Comparison of ENCODE assay signal across 8 mouse cellular contexts in genomic region chr8:70698310-70699109, GRCm38 (mm10). TPM values are rescaled to one million over a fixed set of nuclear protein-coding genes. Genes with fewer than 3 reads are reported as not detected.
DNase-seq lines count a peak whose midpoint lies in the region; ATAC-seq and TF ChIP-seq lines count a peak whose summit lies in the region.

TSS of gene Jund (plus strand) at chr8:70698949.

- WGBS in forebrain, embryonic 12.5 days, result 1% methylated on average over 68 of the region's 69 CpGs
- WGBS in heart, postnatal 0 days, result under 1% methylated on average over 64 of the region's 69 CpGs
- WGBS in liver, embryonic 16.5 days (ENCODE audit: insufficient replicate concordance), result under 1% methylated on average over 64 of the region's 69 CpGs
- under 1% methylated on average over 69 of the region's 69 CpGs for WGBS in neural tube, embryonic 13.5 days

- TF ChIP-seq CTCF in CH12.LX (conservative IDR thresholded peaks at IDR 0.05 in 1 of 2, IDR thresholded peaks at IDR 0.05 in 1 of 2; ENCODE audit: low read depth in 2 of 2, low read length in 2 of 2), result no peak
- 0 out of 2 replicates have a peak, but pooled peaks have one; percentile 6 for TF ChIP-seq CTCF in heart, postnatal 0 days (IDR thresholded peaks at IDR 0.05; ENCODE audit: low read depth)
- 0 out of 2 replicates have a peak, but pooled peaks have one; percentile 1 for TF ChIP-seq CTCF in testis, adult 2 months (IDR thresholded peaks at IDR 0.05; ENCODE audit: control insufficient read depth, insufficient read depth, insufficient replicate concordance, low read depth, low read length)

- H3K9me3 ChIP-seq in CH12.LX (replicated peaks; ENCODE audit: low read length), result no peaks in the 10 kb centered on the region
- H3K9me3 ChIP-seq in forebrain, embryonic 12.5 days, result no peaks in the 10 kb centered on the region
- no peaks in the 10 kb centered on the region for H3K9me3 ChIP-seq in heart, postnatal 0 days (replicated peaks; ENCODE audit: control insufficient read depth, low read length)
- H3K9me3 ChIP-seq in liver, embryonic 16.5 days (replicated peaks; ENCODE audit: control insufficient read depth, low read length), result no peaks in the 10 kb centered on the region
- H3K9me3 ChIP-seq in neural tube, embryonic 13.5 days, result no peaks in the 10 kb centered on the region

- dilution Hi-C loops in CH12.LX (cut with MboI; ENCODE audit: extremely low pct_ligation_motif_present, extremely low pct_unique_long_range_greater_than_20kb, low sequenced_read_pairs), result no loop called here

- TF ChIP-seq RAD21 in CH12.LX (IDR thresholded peaks at IDR 0.05; ENCODE audit: low read depth, low read length), result no peak

- peak; percentile 97 for DNase-seq in CH12.LX (ENCODE audit: extremely low read depth)
- DNase-seq in c-Kit-positive CD71-positive TER-119-negative erythroid progenitor cells, embryonic 14.5 days (ENCODE audit: low read depth), result peak; percentile 97
- DNase-seq in heart, postnatal 0 days (ENCODE audit: low spot score), result peak; percentile 97
- peak; percentile 100 for DNase-seq in kidney, postnatal 4 days

- no peak for TF ChIP-seq EP300 in CH12.LX (IDR thresholded peaks at IDR 0.05; ENCODE audit: low read length)
- TF ChIP-seq EP300 in heart, postnatal 0 days (IDR thresholded peaks at IDR 0.05; ENCODE audit: low read depth), result peak; percentile 92

- H3K36me3 ChIP-seq in CH12.LX (replicated peaks in 1 of 2; ENCODE audit: control insufficient read depth in 1 of 2, insufficient read depth in 1 of 2, low read length in 1 of 2), result peaks cover 0 to 26% of the 10 kb centered on the region in 2 experiments
- peaks cover 14% of the 10 kb centered on the region for H3K36me3 ChIP-seq in forebrain, embryonic 12.5 days (replicated peaks)
- H3K36me3 ChIP-seq in heart, postnatal 0 days (replicated peaks; ENCODE audit: control insufficient read depth, insufficient read depth, low read length), result no peaks in the 10 kb centered on the region
- H3K36me3 ChIP-seq in liver, embryonic 16.5 days (ENCODE audit: control insufficient read depth, insufficient read depth), result no peaks in the 10 kb centered on the region
- peaks cover 16% of the 10 kb centered on the region for H3K36me3 ChIP-seq in neural tube, embryonic 13.5 days
- no peaks in the 10 kb centered on the region for H3K36me3 ChIP-seq in testis, adult 2 months (ENCODE audit: control insufficient read depth, insufficient read depth, low read length)

- H3K79me2 ChIP-seq in CH12.LX (replicated peaks; ENCODE audit: control insufficient read depth, extremely low read depth, insufficient read depth, poor library complexity, severe bottlenecking), result peaks cover 23% of the 10 kb centered on the region

- peak within 1 kb of the TSS; percentile 99 for H3K27ac ChIP-seq in CH12.LX (ENCODE audit: insufficient read depth, low read depth)
- peak within 1 kb of the TSS; percentile 99 for H3K27ac ChIP-seq in forebrain, embryonic 12.5 days
- H3K27ac ChIP-seq in heart, postnatal 0 days (ENCODE audit: low read depth), result peak within 1 kb of the TSS; percentile 99
- H3K27ac ChIP-seq in liver, embryonic 16.5 days (ENCODE audit: low read length), result peak within 1 kb of the TSS; percentile 98
- peak within 1 kb of the TSS; percentile 99 for H3K27ac ChIP-seq in neural tube, embryonic 13.5 days (replicated peaks)
- peak within 1 kb of the TSS; percentile 93 for H3K27ac ChIP-seq in testis, adult 2 months (ENCODE audit: control insufficient read depth, insufficient read depth, low read depth, low read length)

- TF ChIP-seq POLR2A in CH12.LX (IDR thresholded peaks at IDR 0.05; ENCODE audit: low read depth, low read length), result peak; percentile 100
- peak; percentile 88 for TF ChIP-seq POLR2A in testis, adult 2 months (IDR thresholded peaks at IDR 0.05; ENCODE audit: control insufficient read depth, low read depth, low read length)

- peak within 1 kb of the TSS; percentile 80 to 99 (median 82) for H3K4me3 ChIP-seq in CH12.LX (replicated peaks in 1 of 3; ENCODE audit: low read depth in 2 of 3, low read length in 2 of 3, poor library complexity in 1 of 3)
- peak within 1 kb of the TSS; percentile 100 for H3K4me3 ChIP-seq in forebrain, embryonic 12.5 days (replicated peaks)
- peak within 1 kb of the TSS; percentile 93 for H3K4me3 ChIP-seq in heart, postnatal 0 days (ENCODE audit: low read depth, low read length)
- peak within 1 kb of the TSS; percentile 88 for H3K4me3 ChIP-seq in liver, embryonic 16.5 days (ENCODE audit: low read depth, low read length)
- peak within 1 kb of the TSS; percentile 97 for H3K4me3 ChIP-seq in neural tube, embryonic 13.5 days
- H3K4me3 ChIP-seq in testis, adult 2 months (ENCODE audit: control insufficient read depth, low read depth, low read length), result peak within 1 kb of the TSS; percentile 81

- peak; percentile 88 for ATAC-seq in forebrain, embryonic 12.5 days (ENCODE audit: low FRiP score)
- ATAC-seq in heart, postnatal 0 days (ENCODE audit: insufficient read depth, low read depth), result peak; percentile 84
- ATAC-seq in liver, embryonic 16.5 days (ENCODE audit: low read depth), result peak; percentile 86
- ATAC-seq in neural tube, embryonic 13.5 days (ENCODE audit: low read depth), result peak; percentile 88

- H3K4me1 ChIP-seq in CH12.LX (ENCODE audit: control insufficient read depth in 1 of 2, insufficient read depth in 2 of 2), result peaks cover 17 to 60% of the 10 kb centered on the region in 2 experiments
- H3K4me1 ChIP-seq in forebrain, embryonic 12.5 days, result peaks cover 57% of the 10 kb centered on the region
- H3K4me1 ChIP-seq in heart, postnatal 0 days (ENCODE audit: control insufficient read depth, insufficient read depth), result peaks cover 43% of the 10 kb centered on the region
- H3K4me1 ChIP-seq in liver, embryonic 16.5 days (ENCODE audit: control insufficient read depth, low read depth, low read length), result peaks cover 55% of the 10 kb centered on the region
- H3K4me1 ChIP-seq in neural tube, embryonic 13.5 days (replicated peaks), result peaks cover 63% of the 10 kb centered on the region
- peaks cover 35% of the 10 kb centered on the region for H3K4me1 ChIP-seq in testis, adult 2 months (ENCODE audit: control insufficient read depth, insufficient read depth, low read length)

- H3K4me2 ChIP-seq in CH12.LX (ENCODE audit: insufficient read depth, low read depth, poor library complexity, severe bottlenecking), result peak within 1 kb of the TSS; percentile 79
- H3K4me2 ChIP-seq in forebrain, embryonic 12.5 days, result peak within 1 kb of the TSS; percentile 73
- H3K4me2 ChIP-seq in heart, postnatal 0 days (ENCODE audit: low read depth, low read length), result peak within 1 kb of the TSS; percentile 70
- peak within 1 kb of the TSS; percentile 99 for H3K4me2 ChIP-seq in liver, embryonic 16.5 days (ENCODE audit: low read depth, low read length)
- peak within 1 kb of the TSS; percentile 89 for H3K4me2 ChIP-seq in neural tube, embryonic 13.5 days

- H3K9ac ChIP-seq in CH12.LX (ENCODE audit: insufficient read depth, low read depth), result peak within 1 kb of the TSS; percentile 99
- H3K9ac ChIP-seq in forebrain, embryonic 12.5 days, result peak within 1 kb of the TSS; percentile 100
- H3K9ac ChIP-seq in heart, postnatal 0 days (replicated peaks; ENCODE audit: low read depth, low read length), result peak within 1 kb of the TSS; percentile 100
- H3K9ac ChIP-seq in liver, embryonic 16.5 days (ENCODE audit: low read depth, low read length), result peak within 1 kb of the TSS; percentile 98
- peak within 1 kb of the TSS; percentile 100 for H3K9ac ChIP-seq in neural tube, embryonic 13.5 days

- no peaks in the 10 kb centered on the region for H3K27me3 ChIP-seq in CH12.LX (replicated peaks)
- no peaks in the 10 kb centered on the region; the same call in 1 of the 2 replicates for H3K27me3 ChIP-seq in forebrain, embryonic 12.5 days
- H3K27me3 ChIP-seq in heart, postnatal 0 days (ENCODE audit: control insufficient read depth, insufficient read depth, low read length), result no peaks in the 10 kb centered on the region
- no peaks in the 10 kb centered on the region for H3K27me3 ChIP-seq in liver, embryonic 16.5 days (ENCODE audit: control insufficient read depth, insufficient read depth, low read depth, low read length)
- H3K27me3 ChIP-seq in neural tube, embryonic 13.5 days, result no peaks in the 10 kb centered on the region
- no peaks in the 10 kb centered on the region for H3K27me3 ChIP-seq in testis, adult 2 months (ENCODE audit: control insufficient read depth, insufficient read depth, low read length)

- in situ Hi-C loops in CH12.LX (cut with MboI; ENCODE audit: low pct_ligation_motif_present, low pct_unique_long_range_greater_than_20kb, low sequenced_read_pairs), result no loop called here

TF ChIP-seq in CH12.LX, 34 proteins besides CTCF, POLR2A, EP300 and RAD21 (continues in another document):
- TF ChIP-seq TCF12 (IDR thresholded peaks at IDR 0.05; ENCODE audit: low read depth, low read length) (peak; percentile 96), MXI1 (IDR thresholded peaks at IDR 0.05; ENCODE audit: low read depth, low read length) (peak; percentile 94), KAT2A (IDR thresholded peaks at IDR 0.05; ENCODE audit: insufficient replicate concordance, low read length) (0 out of 2 replicates have a peak, but pooled peaks have one; percentile 34), NRF1 (IDR thresholded peaks at IDR 0.05; ENCODE audit: low read depth, low read length) (peak; percentile 50), SIN3A (IDR thresholded peaks at IDR 0.05; ENCODE audit: low read length) (peak; percentile 62; the same call in 1 of the 2 replicates), BHLHE40 (IDR thresholded peaks at IDR 0.05; ENCODE audit: low read depth, low read length) (0 out of 2 replicates have a peak, but pooled peaks have one; percentile 2), MAX (IDR thresholded peaks at IDR 0.05; ENCODE audit: low read length) (peak; percentile 59), ETS1 (conservative IDR thresholded peaks at IDR 0.05; ENCODE audit: low read depth, low read length) (peak; percentile 42), CHD2 (IDR thresholded peaks at IDR 0.05; ENCODE audit: low read length) (peak; percentile 63; the same call in 1 of the 2 replicates), HCFC1 (IDR thresholded peaks at IDR 0.05; ENCODE audit: low read depth, low read length) (peak; percentile 61), ZKSCAN1 (IDR thresholded peaks at IDR 0.05; ENCODE audit: borderline replicate concordance, low read depth, low read length) (no peak), ELF1 (IDR thresholded peaks at IDR 0.05; ENCODE audit: low read depth, low read length) (peak; percentile 32)

RNA-seq across cellular contexts. Expression of gene Jund, which starts in this region (rescaled TPM):
- total RNA-seq in CH12.LX (2012; rRNA removed) (279 and 287 TPM in 2 replicates), CH12.LX (2014; rRNA removed) (147 and 191 TPM in 2 replicates)
- polyA plus RNA-seq in CH12.LX (2012; ENCODE audit: insufficient read length, low read depth), result 255 and 283 TPM in 2 replicates
- 153 and 165 TPM in 2 replicates for polyA plus RNA-seq in forebrain, embryonic 12.5 days (2016; fragmentation: Nextera tagmentation; extraction: Ambion mirVana)
- total RNA-seq in heart, postnatal 0 days (2014; rRNA removed; ENCODE audit: low replicate concordance), result 322 and 503 TPM in 2 replicates
- 45.9 and 49.5 TPM in 2 replicates for polyA plus RNA-seq in heart, postnatal 0 days (2015; fragmentation: Nextera tagmentation; extraction: Ambion mirVana)
- 12.3 and 17.5 TPM in 2 replicates for polyA plus RNA-seq in liver, embryonic 16.5 days (2015; fragmentation: Nextera tagmentation; extraction: Ambion mirVana)
- polyA plus RNA-seq in neural tube, embryonic 13.5 days (2015; fragmentation: Nextera tagmentation; extraction: Ambion mirVana), result 108 and 112 TPM in 2 replicates
- polyA plus RNA-seq in testis, adult 2 months (2012; rRNA removed), result 79.2 and 105 TPM in 2 replicates

Comparison
In these comparisons a context has a peak if more than half of its experiments do, and no peak if none do; other contexts are left out.
1. Peak in every context shown above with its lines: DNase-seq, ATAC-seq, H3K4me3 ChIP-seq and H3K27ac ChIP-seq.
2. CTCF ChIP-seq: peak in heart, postnatal 0 days (single experiment) and testis, adult 2 months (single experiment); none in CH12.LX (0 of 2).